ENCODE assay signal across 11 mouse cellular contexts in genomic region chr12:118842671-118843411, GRCm38 (mm10). TPM values are rescaled to one million over a fixed set of nuclear protein-coding genes. Genes with fewer than 3 reads are reported as not detected.
A peak's percentile ranks its signal among the peaks of the same experiment; 100 is the strongest.
DNase-seq lines count a peak whose midpoint lies in the region; ATAC-seq lines count a peak whose summit lies in the region.
"Had no signal": no experiment of that assay in that cellular context is flagged by ENCODE, and none has a peak within 500 bp of the region (broad histone marks: within the 10 kb centered on the region; RNA-seq: fewer than 3 reads in every experiment).

No protein-coding gene starts in this region.

- H3K36me3 ChIP-seq in heart, embryonic 16.5 days (ENCODE audit: control insufficient read depth, insufficient read depth), result no peaks in the 10 kb centered on the region
- no peaks in the 10 kb centered on the region for H3K36me3 ChIP-seq in embryonic facial prominence, embryonic 10.5 days (replicated peaks)
- H3K36me3 ChIP-seq in hindbrain, embryonic 15.5 days, result no peaks in the 10 kb centered on the region

- H3K4me3 ChIP-seq in heart, embryonic 16.5 days (ENCODE audit: low read length), result no peak overlapping the region
- H3K4me3 ChIP-seq in embryonic facial prominence, embryonic 10.5 days, result peak overlapping the region; percentile 52
- H3K4me3 ChIP-seq in hindbrain, embryonic 15.5 days, result peak overlapping the region; percentile 6; the same call in 1 of the 2 replicates

- intact Hi-C loops in heart, postnatal 36 days (cut with DNase I), result loop anchor here (10.0 kb wide), 1 partner anchor 538 kb away; the partner anchor contains the start of gene Sp4

- H3K4me2 ChIP-seq in heart, embryonic 16.5 days (ENCODE audit: low read depth, low read length), result peak overlapping the region; percentile 30; the same call in 1 of the 2 replicates
- H3K4me2 ChIP-seq in hindbrain, embryonic 15.5 days, result peak overlapping the region; percentile 42

- no peak overlapping the region for H3K27ac ChIP-seq in heart, embryonic 16.5 days (ENCODE audit: low read length)
- peak overlapping the region; percentile 76 for H3K27ac ChIP-seq in embryonic facial prominence, embryonic 10.5 days (replicated peaks)
- H3K27ac ChIP-seq in hindbrain, embryonic 15.5 days (replicated peaks), result no peak overlapping the region

- 1% methylated on average over 33 of the region's 33 CpGs for WGBS in heart, embryonic 16.5 days
- WGBS in embryonic facial prominence, embryonic 10.5 days, result under 1% methylated on average over 33 of the region's 33 CpGs
- under 1% methylated on average over 33 of the region's 33 CpGs for whole genome bisulfite sequencing in hindbrain, embryonic 15.5 days

- peaks cover 3% of the 10 kb centered on the region; the same call in 1 of the 2 replicates for H3K4me1 ChIP-seq in heart, embryonic 16.5 days (ENCODE audit: control insufficient read depth, insufficient read depth, low read length)
- H3K4me1 ChIP-seq in embryonic facial prominence, embryonic 10.5 days, result peaks cover 16% of the 10 kb centered on the region
- H3K4me1 ChIP-seq in hindbrain, embryonic 15.5 days (replicated peaks), result peaks cover 11% of the 10 kb centered on the region

- no peak for DNase-seq in heart, postnatal 36 days
- peak; percentile 66 for DNase-seq in embryonic facial prominence, embryonic 10.5 days (ENCODE audit: low spot score)
- peak; percentile 68 for DNase-seq in neural tube, embryonic 10.5 days (ENCODE audit: extremely low spot score, low spot score)
- no peak for DNase-seq in urinary bladder, postnatal 36 days (ENCODE audit: low spot score in 2 of 2)
- no peak for DNase-seq in spleen, postnatal 36 days (ENCODE audit: low spot score in 2 of 2)
- no peak for DNase-seq in c-Kit-positive CD71-positive TER-119-positive erythroid progenitor cells, embryonic 14.5 days (ENCODE audit: low spot score)

- H3K9me3 ChIP-seq in heart, embryonic 16.5 days (replicated peaks; ENCODE audit: control insufficient read depth, low read length), result no peaks in the 10 kb centered on the region
- H3K9me3 ChIP-seq in embryonic facial prominence, embryonic 10.5 days, result no peaks in the 10 kb centered on the region
- no peaks in the 10 kb centered on the region for H3K9me3 ChIP-seq in hindbrain, embryonic 15.5 days

- peaks cover 82% of the 10 kb centered on the region for H3K27me3 ChIP-seq in heart, embryonic 16.5 days (ENCODE audit: control insufficient read depth, insufficient read depth, low read length)
- peaks cover 100% of the 10 kb centered on the region for H3K27me3 ChIP-seq in embryonic facial prominence, embryonic 10.5 days (replicated peaks; ENCODE audit: low read depth, poor library complexity, severe bottlenecking)
- peaks cover 86% of the 10 kb centered on the region for H3K27me3 ChIP-seq in hindbrain, embryonic 15.5 days
- H3K27me3 ChIP-seq: CH12.LX had no signal

- no peak; the same call in 1 of the 2 replicates for ATAC-seq in heart, embryonic 16.5 days (replicated peaks; ENCODE audit: extremely low read depth, insufficient read depth, low FRiP score)
- ATAC-seq in hindbrain, embryonic 15.5 days (ENCODE audit: low FRiP score, low read depth), result peak; percentile 49; the same call in 1 of the 2 replicates

- no peak overlapping the region for H3K9ac ChIP-seq in heart, embryonic 16.5 days (ENCODE audit: low read length)
- no peak overlapping the region for H3K9ac ChIP-seq in hindbrain, embryonic 15.5 days

RNA-seq across cellular contexts. Expression of gene Sp8, which starts 3.3 kb away (rescaled TPM):
- not detected in 2 replicates for polyA plus RNA-seq in heart, embryonic 16.5 days (2015; fragmentation: Nextera tagmentation; extraction: Ambion mirVana)
- not detected for total RNA-seq in heart, postnatal 36 days (2021)
- polyA plus RNA-seq in embryonic facial prominence, embryonic 10.5 days (2016; fragmentation: Nextera tagmentation; extraction: Ambion mirVana), result 7.2 and 8.1 TPM in 2 replicates
- 2.8 and 3.0 TPM in 2 replicates for polyA plus RNA-seq in hindbrain, embryonic 15.5 days (2015; fragmentation: Nextera tagmentation; extraction: Ambion mirVana)
- total RNA-seq: CH12.LX; gastrocnemius, adult 8-10 months had no signal
- polyA plus RNA-seq: testis, adult 2 months had no signal

Comparison
In these comparisons a context has a peak if more than half of its experiments do, and no peak if none do; other contexts are left out.
1. DNase-seq: peak in embryonic facial prominence, embryonic 10.5 days (single experiment) and neural tube, embryonic 10.5 days (single experiment); none in heart, postnatal 36 days (0 of 2), urinary bladder, postnatal 36 days (0 of 2), spleen, postnatal 36 days (0 of 2) and c-Kit-positive CD71-positive TER-119-positive erythroid progenitor cells, embryonic 14.5 days (single experiment).